Mouse (Mus musculus) lung, adult 2 months (tissue): ENCODE measurements at regions not wholly inside any gene's neighbourhood (a gene's known extent, or its start where the extent isn't known, plus 50 kb on each side); places are given as distances from the start of the nearest gene placed in this dataset.

ENCODE experiments used
- CTCF ChIP-seq: fragments of 200-500 bp; IDR thresholded peaks from 2 replicates; pipeline ENCODE4 v1.5.1; 2011; ENCODE audit warnings: mild to moderate bottlenecking, low read length, control low read depth; ENCODE audit not compliant: insufficient read depth
- POLR2A ChIP-seq: fragments of 200-500 bp; IDR thresholded peaks from 2 replicates; pipeline ENCODE4 v1.6.1; 2011; ENCODE audit warnings: low read depth, mild to moderate bottlenecking, control low read depth, low read length, borderline replicate concordance; ENCODE audit errors: extremely low read depth

GRCm38 (mm10) chr19:14369098-14369604 is 228.7 kb downstream of the Tle4 start:
- no peak for TF ChIP-seq POLR2A
- no peak for TF ChIP-seq CTCF
